ENCODE assay signal across 1 mouse cellular context in genomic region chr3:89421002-89421774, GRCm38 (mm10).
TF ChIP-seq lines count a peak whose summit lies in the region.

No protein-coding gene starts in this region.

TF ChIP-seq in C2C12, 6 proteins besides CTCF, POLR2A, EP300 and RAD21:
- TF ChIP-seq MYOD1 (IDR thresholded peaks at IDR 0.05; ENCODE audit: control insufficient read depth, insufficient read length, low read depth), result no peak
TF ChIP-seq in C2C12: peak in this region for 0.
